Mouse (Mus musculus): ENCODE data around the gene Olfr16.

The Olfr16 gene

DNA sequence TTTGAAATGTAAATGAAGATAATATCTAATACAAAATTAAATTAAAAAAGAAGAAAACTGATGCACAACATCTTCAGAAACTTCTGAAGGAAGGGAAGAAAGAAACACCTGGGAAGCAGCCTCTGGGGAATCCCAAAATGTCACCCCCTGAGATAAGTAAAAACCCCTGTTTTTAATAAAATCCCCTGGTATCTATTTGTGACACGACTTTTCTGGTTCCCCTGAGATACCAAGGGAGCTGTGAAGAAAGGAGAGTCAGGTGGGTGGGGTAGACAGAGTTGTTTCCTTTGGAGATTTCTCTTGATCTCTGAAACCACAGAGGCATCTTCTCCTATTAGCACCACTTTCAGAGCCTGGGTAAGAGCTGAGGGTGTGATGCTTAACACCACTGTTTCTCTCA is at the start of gene Olfr16:
TSS of gene Olfr16 (plus strand) at position 250 of the 400 bp plus-strand sequence.
- DNase-seq (ENCODE audit: low spot score), result no peak

- no peak for DNase-seq (ENCODE audit: low spot score)
Observed at GRCm38 (mm10) chr1:172903313-172903712, 46.9 kb upstream of the Olfr16 start.

- DNase-seq (ENCODE audit: low spot score), result no peak
Observed at GRCm38 (mm10) chr1:172917115-172917514, 33.1 kb upstream of the Olfr16 start.

DNA sequence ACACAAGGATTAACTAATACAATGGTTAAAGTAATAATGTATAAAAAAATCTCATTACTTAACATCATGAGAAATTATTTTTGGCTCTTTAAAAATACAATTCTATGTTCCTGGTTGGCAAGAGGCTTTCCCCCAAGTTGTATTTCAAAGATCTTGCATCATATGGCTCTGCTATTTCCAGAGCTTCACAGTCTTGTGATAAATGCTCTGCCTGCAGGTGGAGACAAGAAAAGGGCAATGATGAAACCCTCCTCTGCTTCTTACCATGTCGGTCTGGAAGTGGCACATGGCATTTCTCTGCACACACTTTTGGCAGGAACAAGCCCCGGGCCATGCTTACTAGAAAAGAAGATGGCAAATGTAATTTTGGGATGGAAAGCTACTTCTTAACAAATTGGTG is 31.8 kb upstream of the Olfr16 start:
- DNase-seq (ENCODE audit: low spot score), result no peak

DNA sequence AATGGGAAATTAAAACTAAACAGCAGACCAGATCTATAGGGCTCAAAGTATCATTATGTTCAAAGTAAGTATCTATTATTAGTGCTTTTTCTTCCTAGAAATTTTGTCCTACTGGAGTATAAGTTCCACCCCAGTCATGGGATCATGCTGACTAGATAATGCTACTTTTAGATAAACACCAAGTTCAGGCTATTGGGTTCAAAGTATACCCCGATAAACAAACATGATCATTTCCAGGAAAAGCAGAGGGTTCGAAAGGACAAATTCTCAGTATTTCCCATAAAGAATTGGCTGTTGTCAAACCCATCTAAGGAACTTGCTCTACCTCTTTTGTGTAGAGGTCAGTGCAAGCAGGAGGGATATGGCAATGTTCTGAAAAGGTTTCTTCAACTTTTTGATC is 18.0 kb upstream of the Olfr16 start:
- peak; percentile 9 for DNase-seq (ENCODE audit: low spot score)

- no peak for DNase-seq (ENCODE audit: low spot score)
Observed at GRCm38 (mm10) chr1:172951171-172951720, 1.0 kb downstream of the Olfr16 start.

DNA sequence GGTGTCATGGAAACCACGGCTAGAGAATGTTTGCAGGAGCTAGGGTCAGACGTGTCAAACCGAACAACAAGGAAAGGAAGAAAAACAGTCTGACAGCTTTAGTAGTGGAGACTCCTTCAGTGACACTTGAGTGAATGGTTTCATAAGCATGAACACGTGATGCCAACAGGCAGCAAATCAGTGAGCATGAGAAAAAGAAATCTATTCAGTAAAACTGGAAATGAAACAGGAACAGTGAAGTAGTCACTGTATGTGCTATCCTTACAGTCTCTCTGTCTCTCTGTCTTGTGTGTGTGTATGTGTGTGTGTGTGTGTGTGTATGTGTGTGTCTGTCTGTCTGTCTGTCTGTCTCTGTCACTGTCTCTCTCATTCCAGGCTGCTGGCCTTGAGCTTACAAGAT is 5.2 kb downstream of the Olfr16 start:
- DNase-seq (ENCODE audit: low spot score), result no peak

- DNase-seq (ENCODE audit: low spot score), result no peak
Observed at GRCm38 (mm10) chr1:172960452-172960851, 10.2 kb downstream of the Olfr16 start.

DNA sequence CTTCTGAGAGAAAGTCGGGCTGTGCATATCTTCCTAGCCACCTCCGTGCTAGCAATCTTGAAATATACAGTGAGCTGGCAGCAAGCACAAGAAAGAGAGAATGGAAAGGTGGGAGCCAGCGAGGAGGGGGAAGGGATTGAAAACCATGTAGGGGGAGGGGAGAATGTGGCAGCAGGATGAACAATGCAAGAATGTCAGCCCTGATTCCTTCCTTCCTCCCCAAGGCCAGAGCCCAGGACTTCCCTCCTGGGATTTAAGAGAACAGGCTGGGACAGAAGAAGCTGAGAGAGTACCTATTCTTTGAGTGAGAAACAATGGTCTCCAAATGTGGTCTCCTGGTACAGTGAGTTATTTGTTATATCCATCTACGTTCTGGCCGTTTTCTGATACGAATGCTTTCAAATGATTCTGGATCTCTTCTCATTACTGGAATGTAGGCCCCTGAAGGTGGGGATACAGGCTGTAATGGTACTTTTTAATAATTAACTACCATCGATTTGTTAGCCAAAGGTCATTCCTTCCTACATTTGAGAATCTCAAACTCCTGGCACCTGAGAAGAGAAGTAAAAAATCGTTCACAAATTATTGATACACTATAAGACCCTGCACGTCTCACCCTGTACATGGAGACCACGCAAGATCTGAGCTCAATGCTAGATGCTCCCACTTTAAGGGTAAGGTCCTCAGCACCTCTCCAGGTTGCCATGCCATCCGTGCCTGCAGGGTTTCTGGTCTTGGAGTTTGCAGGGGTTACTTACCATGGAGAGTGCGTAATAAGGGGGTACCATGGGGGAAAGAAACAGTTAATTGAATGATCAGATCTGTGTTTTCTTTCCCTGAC is 39.8 kb downstream of the Olfr16 start:
- DNase-seq (ENCODE audit: low spot score), result peak; percentile 59

DNA sequence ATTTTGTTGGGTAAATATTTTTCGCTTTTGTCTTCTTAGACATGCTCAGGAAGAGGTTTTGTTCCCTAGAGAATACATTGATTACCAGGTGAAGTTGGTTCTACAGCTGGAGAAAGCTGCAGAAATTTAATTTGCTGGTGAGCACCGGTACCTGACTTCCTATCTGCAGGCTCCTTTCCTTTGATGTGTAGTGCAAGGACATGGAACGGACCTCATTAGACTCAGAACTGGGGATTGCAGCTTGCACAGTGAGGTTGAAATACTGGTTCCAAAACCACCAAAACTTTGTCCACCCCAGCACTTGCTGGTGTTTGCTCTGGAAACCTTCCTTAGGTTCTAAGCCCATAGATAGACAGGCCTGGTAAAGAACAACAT is 40.4 kb downstream of the Olfr16 start:
- peak; percentile 1 for DNase-seq (ENCODE audit: low spot score)

All from yolk sac, embryonic 10.5 days (tissue).